Mouse (Mus musculus): ENCODE measurements at regions not wholly inside any gene's neighbourhood (a gene's known extent, or its start where the extent isn't known, plus 50 kb on each side); places are given as distances from the start of the nearest gene placed in this dataset.

DNA sequence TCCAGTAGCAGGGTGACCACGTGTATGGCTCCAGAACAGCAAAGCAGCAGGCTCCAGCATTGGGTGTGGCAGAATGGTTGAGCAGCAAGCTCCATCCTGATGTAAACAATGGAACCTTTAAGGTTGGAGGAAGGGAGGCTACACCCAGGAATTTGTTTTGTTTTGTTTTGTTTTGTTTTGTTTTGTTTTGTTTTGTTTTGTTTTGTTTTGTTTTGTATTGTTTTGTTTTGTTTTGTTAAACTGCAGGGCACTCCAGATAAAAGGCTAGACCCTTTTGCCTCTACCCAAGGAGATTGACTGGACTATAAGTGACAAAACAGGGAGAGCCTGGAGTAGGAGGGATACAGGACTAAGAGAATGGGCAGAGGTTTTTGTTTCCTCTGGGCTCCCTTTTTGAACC lies 647.5 kb downstream of the Kcnj3 start:
- Histone ChIP-seq H3K9ac (no peak overlapping the region), H3K27ac (no peak overlapping the region), H3K9me3 (no peaks in the 10 kb centered on the region), H3K4me3 (no peak overlapping the region), H3K4me1 (no peaks in the 10 kb centered on the region), H3K36me3 (replicated peaks) (no peaks in the 10 kb centered on the region), H3K27me3 (replicated peaks) (no peaks in the 10 kb centered on the region), H3K4me2 (no peak overlapping the region)
- 35% methylated on average over 1 of the region's 1 CpGs for WGBS
- ATAC-seq (replicated peaks) = no peak

DNA sequence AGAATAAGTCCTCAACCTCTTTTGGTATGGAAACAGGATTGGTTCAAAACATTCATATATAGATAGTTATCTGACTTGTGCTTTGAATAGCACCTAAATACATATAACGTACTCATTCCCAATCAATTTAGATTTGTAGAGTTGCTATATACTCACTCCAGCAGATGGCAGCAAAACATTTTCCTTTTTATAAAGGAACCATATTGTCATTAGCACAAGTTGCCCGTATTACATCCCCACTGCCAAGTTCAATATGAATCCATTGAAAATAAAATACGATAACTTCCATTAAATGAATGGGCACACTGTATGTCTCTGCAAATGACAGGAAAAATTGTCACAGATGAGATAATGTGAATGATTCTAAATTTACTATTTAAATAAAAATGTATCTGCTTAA lies 673.8 kb downstream of the Kcnj3 start:
- 40% methylated on average over 3 of the region's 3 CpGs for WGBS

DNA sequence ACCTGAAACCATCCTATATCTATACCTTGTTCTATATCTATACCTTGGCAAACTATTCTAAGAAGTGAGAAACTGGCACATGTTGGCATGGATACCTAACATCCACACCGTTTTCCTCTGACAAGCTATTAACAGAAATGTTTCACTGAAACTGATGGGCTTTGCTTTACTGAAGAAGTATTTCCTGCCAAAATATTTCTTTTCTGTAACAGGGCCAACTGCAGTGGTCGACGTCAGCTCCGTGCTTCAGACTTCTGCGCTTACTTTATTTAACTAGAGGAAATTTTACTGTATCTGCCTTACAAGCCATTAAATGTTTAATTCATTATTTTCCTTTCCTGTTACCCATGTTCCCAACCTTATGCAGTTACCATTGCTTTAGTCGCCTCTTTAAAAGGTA lies 674.2 kb downstream of the Kcnj3 start:
- no peaks in the 10 kb centered on the region for H3K4me1 ChIP-seq
- no peak for ATAC-seq (replicated peaks)
- no peak overlapping the region for H3K9ac ChIP-seq
- H3K4me2 ChIP-seq = no peak overlapping the region
- H3K27ac ChIP-seq = no peak overlapping the region
- H3K9me3 ChIP-seq = no peaks in the 10 kb centered on the region
- no peaks in the 10 kb centered on the region for H3K36me3 ChIP-seq (replicated peaks)
- 67% methylated on average over 6 of the region's 6 CpGs for WGBS
- peaks cover 9% of the 10 kb centered on the region; the same call in 1 of the 2 replicates for H3K27me3 ChIP-seq (replicated peaks)
- H3K4me3 ChIP-seq = no peak overlapping the region

More for the DNA sequence above, 673.8 kb downstream of the Kcnj3 start:
- H3K9me3 ChIP-seq = no peaks in the 10 kb centered on the region
- 0 out of 2 replicates have a peak, but pooled peaks have one; percentile 50 for ATAC-seq (replicated peaks)
- H3K36me3 ChIP-seq (replicated peaks) = no peaks in the 10 kb centered on the region
- H3K4me1 ChIP-seq = no peaks in the 10 kb centered on the region
- H3K9ac ChIP-seq = no peak overlapping the region
- no peak overlapping the region for H3K4me3 ChIP-seq
- no peak overlapping the region for H3K4me2 ChIP-seq
- no peak overlapping the region for H3K27ac ChIP-seq
- H3K27me3 ChIP-seq (replicated peaks) = peaks cover 9% of the 10 kb centered on the region; the same call in 1 of the 2 replicates

GRCm38 (mm10) chr2:56114469-56114868 lies 678.7 kb downstream of the Kcnj3 start:
- peak; percentile 92 for ATAC-seq (replicated peaks)
- Histone ChIP-seq H3K27ac (no peak overlapping the region), H3K4me3 (no peak overlapping the region), H3K4me1 (no peaks in the 10 kb centered on the region), H3K9me3 (no peaks in the 10 kb centered on the region), H3K9ac (no peak overlapping the region), H3K4me2 (no peak overlapping the region), H3K27me3 (replicated peaks) (peaks cover 9% of the 10 kb centered on the region; the same call in 1 of the 2 replicates), H3K36me3 (replicated peaks) (no peaks in the 10 kb centered on the region)
- 18% methylated on average over 3 of the region's 3 CpGs for WGBS

DNA sequence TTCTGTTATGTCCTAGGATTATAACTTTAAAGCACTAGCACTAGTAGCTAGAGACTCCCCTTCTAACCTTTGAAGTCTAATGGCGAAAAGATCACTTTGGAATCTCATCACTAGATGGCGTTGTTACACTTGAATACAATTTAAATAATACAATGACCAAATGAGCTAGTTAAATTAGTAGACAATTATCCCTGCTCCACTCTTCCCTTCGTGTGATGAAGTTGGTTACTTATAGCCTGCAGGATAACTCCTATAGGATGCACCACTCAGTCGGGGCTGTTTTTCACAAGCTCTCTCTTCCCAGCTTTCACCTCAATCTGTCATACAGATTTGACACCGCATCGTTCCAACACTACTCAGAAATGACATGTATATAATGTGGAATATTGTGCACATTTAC lies 683.6 kb downstream of the Kcnj3 start:
- no peak overlapping the region for H3K27ac ChIP-seq
- H3K4me3 ChIP-seq = no peak overlapping the region
- H3K9me3 ChIP-seq = no peaks in the 10 kb centered on the region
- H3K4me2 ChIP-seq = peak overlapping the region; percentile 11; the same call in 1 of the 2 replicates
- H3K9ac ChIP-seq = no peak overlapping the region
- no peaks in the 10 kb centered on the region for H3K4me1 ChIP-seq
- 18% methylated on average over 6 of the region's 6 CpGs for WGBS
- H3K36me3 ChIP-seq (replicated peaks) = no peaks in the 10 kb centered on the region
- H3K27me3 ChIP-seq (replicated peaks) = 0 out of 2 replicates have a peak, but pooled peaks cover 4% of the 10 kb centered on the region
- peak; percentile 82 for ATAC-seq (replicated peaks)

DNA sequence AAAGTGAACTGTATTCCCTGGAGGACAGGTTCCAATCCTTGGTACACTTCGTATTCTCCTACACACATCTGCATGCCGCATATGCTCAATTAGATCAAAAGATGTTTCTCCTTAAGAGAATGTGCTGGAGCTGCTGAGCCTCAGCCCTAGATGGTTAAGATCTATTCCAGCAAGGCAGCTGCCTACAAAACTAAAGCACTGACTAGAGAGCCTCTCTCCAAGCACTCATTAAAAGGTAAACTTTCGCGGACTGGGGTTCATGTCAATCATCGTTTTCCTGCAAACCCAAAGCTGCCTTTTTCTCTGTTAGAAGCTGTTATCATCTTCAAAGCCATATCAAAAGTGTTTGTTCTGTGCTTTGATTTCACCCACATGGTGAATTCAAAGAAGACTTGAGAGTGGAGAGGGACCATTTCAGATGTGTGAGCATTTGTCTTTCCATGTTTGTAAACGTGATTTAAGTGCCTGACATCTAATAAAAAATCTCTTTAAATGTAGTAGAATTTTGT lies 711.4 kb downstream of the Kcnj3 start:
- no peak overlapping the region for H3K4me3 ChIP-seq
- no peaks in the 10 kb centered on the region for H3K27me3 ChIP-seq (replicated peaks)
- 46% methylated on average over 6 of the region's 6 CpGs for WGBS
- H3K27ac ChIP-seq = no peak overlapping the region
- no peaks in the 10 kb centered on the region for H3K4me1 ChIP-seq
- H3K9ac ChIP-seq = no peak overlapping the region
- no peak overlapping the region for H3K4me2 ChIP-seq
- H3K9me3 ChIP-seq = no peaks in the 10 kb centered on the region
- no peaks in the 10 kb centered on the region for H3K36me3 ChIP-seq (replicated peaks)
- ATAC-seq (replicated peaks) = peak; percentile 79

GRCm38 (mm10) chr2:56196449-56196848 lies 760.7 kb downstream of the Kcnj3 start:
- Histone ChIP-seq H3K9me3 (no peaks in the 10 kb centered on the region), H3K4me2 (no peak overlapping the region), H3K9ac (no peak overlapping the region), H3K27ac (no peak overlapping the region), H3K36me3 (replicated peaks) (no peaks in the 10 kb centered on the region), H3K4me1 (no peaks in the 10 kb centered on the region), H3K27me3 (replicated peaks) (no peaks in the 10 kb centered on the region), H3K4me3 (no peak overlapping the region)
- WGBS = 70% methylated on average over 8 of the region's 8 CpGs
- no peak for ATAC-seq (replicated peaks)

DNA sequence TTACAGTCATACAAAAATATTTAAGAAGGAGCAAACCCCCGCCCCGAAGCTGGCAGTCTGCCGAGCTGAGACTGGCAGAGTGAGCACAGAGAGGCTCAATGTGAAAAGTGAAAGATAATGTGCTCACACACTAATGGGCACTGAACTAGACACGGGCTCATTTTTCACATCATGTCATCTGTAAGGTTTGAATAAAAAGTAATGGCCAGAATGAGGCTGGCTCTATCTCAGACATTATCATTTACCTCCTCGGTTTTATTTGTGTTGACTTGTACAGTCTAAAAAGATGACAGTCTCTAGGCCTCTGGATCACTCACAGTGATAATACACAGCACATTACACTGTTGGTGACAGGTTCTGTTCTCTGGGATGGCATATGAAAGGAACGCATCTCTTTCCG lies 791.7 kb downstream of the Kcnj3 start:
- Histone ChIP-seq H3K4me3 (no peak overlapping the region), H3K4me2 (no peak overlapping the region), H3K27ac (no peak overlapping the region), H3K9ac (no peak overlapping the region), H3K4me1 (no peaks in the 10 kb centered on the region), H3K36me3 (replicated peaks) (no peaks in the 10 kb centered on the region), H3K9me3 (no peaks in the 10 kb centered on the region), H3K27me3 (replicated peaks) (no peaks in the 10 kb centered on the region)
- ATAC-seq (replicated peaks) = no peak
- WGBS = 75% methylated on average over 7 of the region's 7 CpGs

DNA sequence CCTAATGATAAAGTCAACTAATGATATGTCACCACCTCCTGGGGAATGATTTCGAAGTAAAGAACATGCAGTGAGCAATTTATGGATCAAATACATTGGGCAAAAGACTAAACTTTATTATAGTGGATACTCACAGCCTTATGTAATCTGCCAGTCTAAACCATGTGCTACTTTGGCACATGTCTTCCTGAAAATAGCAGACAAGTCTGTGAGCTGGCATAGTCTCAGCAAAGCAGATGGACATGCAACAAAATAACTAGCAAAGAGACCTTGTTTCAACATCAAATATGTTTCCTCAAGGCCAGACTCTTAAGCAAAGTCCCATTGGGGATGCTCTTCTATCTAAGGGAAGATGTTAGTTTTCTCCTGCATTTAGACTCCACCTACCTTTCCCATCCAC lies 797.3 kb downstream of the Kcnj3 start:
- H3K36me3 ChIP-seq (replicated peaks) = no peaks in the 10 kb centered on the region
- no peaks in the 10 kb centered on the region for H3K4me1 ChIP-seq
- H3K4me2 ChIP-seq = no peak overlapping the region
- no peak overlapping the region for H3K4me3 ChIP-seq
- no peaks in the 10 kb centered on the region for H3K9me3 ChIP-seq
- no peaks in the 10 kb centered on the region for H3K27me3 ChIP-seq (replicated peaks)
- no peak overlapping the region for H3K27ac ChIP-seq
- 91% methylated on average over 1 of the region's 1 CpGs for whole genome bisulfite sequencing
- H3K9ac ChIP-seq = no peak overlapping the region
- ATAC-seq (replicated peaks) = no peak

DNA sequence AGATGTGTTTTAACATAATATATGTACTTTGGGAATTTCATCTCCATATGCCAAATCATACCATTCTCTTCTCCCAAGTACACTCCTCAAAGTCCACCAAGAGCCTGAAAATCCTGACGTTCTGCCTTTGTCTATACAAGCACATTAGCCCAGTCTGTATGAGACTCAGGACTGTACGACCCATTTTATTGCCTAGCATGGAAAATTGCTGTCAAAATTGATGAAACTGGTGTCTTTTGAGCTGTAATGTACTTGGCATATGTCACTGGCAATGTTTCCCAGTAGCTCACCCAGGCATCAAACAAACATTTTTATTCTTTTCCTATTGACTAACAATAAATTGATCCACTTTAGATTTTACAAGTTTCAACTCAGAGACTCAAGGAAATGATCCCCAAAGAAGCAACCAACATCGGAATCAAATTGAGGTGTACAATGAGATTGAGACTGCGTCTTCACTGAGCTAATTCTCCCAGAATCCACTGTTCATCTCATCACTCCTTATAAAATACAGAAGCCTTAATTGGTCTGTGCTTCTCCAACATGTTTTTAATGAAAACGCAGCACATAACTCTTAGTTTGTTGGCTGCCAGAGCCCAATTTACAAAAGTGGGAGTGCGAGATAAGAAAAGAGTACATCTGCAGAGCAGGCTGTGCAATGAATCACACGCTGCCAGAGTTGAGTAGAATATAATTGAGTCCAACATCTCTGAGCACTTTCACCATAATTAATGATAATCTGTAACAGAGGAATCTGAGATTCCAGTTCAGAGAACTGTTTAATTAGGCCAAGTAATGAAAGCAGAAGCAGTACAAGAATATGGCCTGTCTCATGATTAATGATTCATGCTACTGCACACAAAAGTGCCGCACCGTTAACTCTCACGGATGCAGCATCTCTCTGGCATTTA lies 821.5 kb downstream of the Kcnj3 start:
- Histone ChIP-seq H3K9me3 (no peaks in the 10 kb centered on the region), H3K9ac (no peak overlapping the region), H3K27ac (no peak overlapping the region), H3K4me1 (no peaks in the 10 kb centered on the region), H3K4me2 (no peak overlapping the region), H3K27me3 (replicated peaks) (no peaks in the 10 kb centered on the region), H3K4me3 (no peak overlapping the region), H3K36me3 (replicated peaks) (no peaks in the 10 kb centered on the region)
- 51% methylated on average over 10 of the region's 10 CpGs for WGBS
- ATAC-seq (replicated peaks) = no peak; the same call in 1 of the 2 replicates

DNA sequence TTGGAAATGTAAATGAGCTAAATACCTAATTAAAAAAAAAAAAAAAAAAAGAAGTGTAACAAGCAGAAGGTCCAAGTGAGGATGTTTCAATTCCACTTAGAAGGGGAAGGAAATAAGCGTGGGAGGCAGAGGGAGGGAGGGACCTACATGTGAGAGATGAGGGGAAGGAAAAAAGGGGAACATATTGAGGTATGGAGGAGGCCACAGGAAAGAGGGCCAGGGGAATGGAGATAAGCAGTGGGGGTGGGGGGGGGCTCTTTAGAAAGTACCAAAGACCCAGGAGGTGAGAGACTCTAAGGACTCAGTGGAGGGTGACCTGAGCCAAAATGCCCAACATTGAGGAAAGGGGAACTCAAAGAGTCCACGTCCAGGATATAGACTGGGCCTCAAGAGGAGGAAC lies 818.9 kb downstream of the Nr4a2 start:
- Histone ChIP-seq H3K4me3 (no peak overlapping the region), H3K36me3 (replicated peaks) (no peaks in the 10 kb centered on the region), H3K27ac (no peak overlapping the region), H3K4me2 (no peak overlapping the region), H3K9ac (no peak overlapping the region), H3K27me3 (replicated peaks) (no peaks in the 10 kb centered on the region), H3K9me3 (no peaks in the 10 kb centered on the region), H3K4me1 (no peaks in the 10 kb centered on the region)
- 81% methylated on average over 2 of the region's 2 CpGs for WGBS
- no peak for ATAC-seq (replicated peaks)

DNA sequence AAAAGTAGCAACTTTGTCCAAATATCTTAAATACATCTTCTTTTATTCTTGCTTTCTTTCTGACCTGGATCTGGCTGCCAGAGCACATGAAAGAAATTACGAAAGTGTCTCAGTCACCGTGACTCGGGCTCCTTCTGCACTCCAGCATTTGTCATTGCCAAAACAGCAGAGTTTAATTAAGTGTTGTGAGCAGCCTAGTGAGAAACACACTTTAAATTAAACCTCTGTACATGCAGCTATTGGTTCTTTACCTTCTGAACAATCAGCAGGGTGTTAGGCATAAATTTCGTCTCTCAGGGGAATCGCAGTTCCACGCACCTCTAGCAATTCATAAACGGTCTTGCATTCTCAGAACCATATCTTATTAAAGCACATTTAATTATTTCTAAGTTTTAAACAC lies 802.1 kb downstream of the Nr4a2 start:
- Histone ChIP-seq H3K27me3 (replicated peaks) (no peaks in the 10 kb centered on the region), H3K4me2 (peak overlapping the region; percentile 15; the same call in 1 of the 2 replicates), H3K9ac (no peak overlapping the region), H3K4me3 (no peak overlapping the region), H3K27ac (no peak overlapping the region), H3K4me1 (peaks cover 3% of the 10 kb centered on the region; the same call in 1 of the 2 replicates), H3K9me3 (no peaks in the 10 kb centered on the region), H3K36me3 (replicated peaks) (no peaks in the 10 kb centered on the region)
- WGBS = 38% methylated on average over 7 of the region's 7 CpGs
- ATAC-seq (replicated peaks) = no peak

- ATAC-seq (replicated peaks) = no peak
- H3K4me2 ChIP-seq = no peak overlapping the region
- no peaks in the 10 kb centered on the region for H3K36me3 ChIP-seq (replicated peaks)
- H3K27ac ChIP-seq = no peak overlapping the region
- H3K9ac ChIP-seq = no peak overlapping the region
- 56% methylated on average over 5 of the region's 5 CpGs for WGBS
- H3K4me3 ChIP-seq = no peak overlapping the region
- no peaks in the 10 kb centered on the region for H3K9me3 ChIP-seq
- H3K27me3 ChIP-seq (replicated peaks) = no peaks in the 10 kb centered on the region
- H3K4me1 ChIP-seq = peaks cover 3% of the 10 kb centered on the region; the same call in 1 of the 2 replicates
These were observed 801.3 kb downstream of the Nr4a2 start for GRCm38 (mm10) chr2:56322508-56322907.

All from midbrain, embryonic 15.5 days (tissue).